Mouse (Mus musculus): ENCODE results near the gene Ubash3b.
A peak's percentile ranks its signal among the peaks of the same experiment; 100 is the strongest.

The Ubash3b gene

GRCm38 (mm10) chr9:40991511-40991910 lies 170.0 kb downstream of the Ubash3b start:
- DNase-seq (ENCODE audit: low spot score): no peak

GRCm38 (mm10) chr9:40989940-40990588 lies 171.4 kb downstream of the Ubash3b start:
- peak; percentile 63 for DNase-seq (ENCODE audit: low spot score)

GRCm38 (mm10) chr9:40984313-40984712 lies 177.2 kb downstream of the Ubash3b start:
- no peak for DNase-seq (ENCODE audit: low spot score)

GRCm38 (mm10) chr9:40983758-40984157 lies 177.7 kb downstream of the Ubash3b start:
- DNase-seq (ENCODE audit: low spot score): no peak

DNA sequence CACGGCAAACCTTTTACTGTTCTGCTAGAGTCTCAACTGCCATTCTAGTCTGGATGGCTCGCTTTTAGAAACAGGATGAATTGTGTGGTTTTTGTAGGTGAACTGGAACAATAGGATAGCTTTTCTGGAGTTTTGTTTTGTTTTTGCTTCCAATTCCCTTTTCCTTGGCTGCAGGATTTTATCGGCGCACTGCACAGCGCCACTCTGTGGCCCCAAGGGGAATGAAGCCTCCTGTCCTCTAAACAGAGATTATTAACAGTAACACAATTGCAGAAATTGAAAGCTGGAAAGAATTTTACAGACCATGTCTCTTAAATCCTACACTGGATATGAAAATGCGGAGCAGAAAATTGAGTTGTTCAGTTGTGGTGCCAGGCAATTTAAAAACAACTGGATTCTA lies 179.0 kb downstream of the Ubash3b start:
- DNase-seq (ENCODE audit: low spot score): peak; percentile 8

GRCm38 (mm10) chr9:40974042-40974801 lies 187.3 kb downstream of the Ubash3b start:
- no peak for DNase-seq (ENCODE audit: low spot score)

DNA sequence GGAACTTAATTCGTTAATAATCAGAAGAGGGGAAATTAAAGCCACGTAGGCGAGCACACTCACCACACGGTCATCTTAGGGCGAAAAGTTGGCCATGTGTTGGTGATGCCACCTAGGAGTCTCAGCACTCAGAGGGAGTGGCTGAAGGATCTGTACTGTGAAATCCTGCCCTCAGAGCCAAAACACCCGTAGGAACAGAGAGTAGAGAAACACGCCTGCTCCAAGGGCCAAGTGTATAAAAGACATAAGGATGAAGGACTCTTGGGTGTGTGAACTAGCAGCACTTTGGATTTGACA lies 197.1 kb downstream of the Ubash3b start:
- no peak for DNase-seq (ENCODE audit: low spot score)

DNA sequence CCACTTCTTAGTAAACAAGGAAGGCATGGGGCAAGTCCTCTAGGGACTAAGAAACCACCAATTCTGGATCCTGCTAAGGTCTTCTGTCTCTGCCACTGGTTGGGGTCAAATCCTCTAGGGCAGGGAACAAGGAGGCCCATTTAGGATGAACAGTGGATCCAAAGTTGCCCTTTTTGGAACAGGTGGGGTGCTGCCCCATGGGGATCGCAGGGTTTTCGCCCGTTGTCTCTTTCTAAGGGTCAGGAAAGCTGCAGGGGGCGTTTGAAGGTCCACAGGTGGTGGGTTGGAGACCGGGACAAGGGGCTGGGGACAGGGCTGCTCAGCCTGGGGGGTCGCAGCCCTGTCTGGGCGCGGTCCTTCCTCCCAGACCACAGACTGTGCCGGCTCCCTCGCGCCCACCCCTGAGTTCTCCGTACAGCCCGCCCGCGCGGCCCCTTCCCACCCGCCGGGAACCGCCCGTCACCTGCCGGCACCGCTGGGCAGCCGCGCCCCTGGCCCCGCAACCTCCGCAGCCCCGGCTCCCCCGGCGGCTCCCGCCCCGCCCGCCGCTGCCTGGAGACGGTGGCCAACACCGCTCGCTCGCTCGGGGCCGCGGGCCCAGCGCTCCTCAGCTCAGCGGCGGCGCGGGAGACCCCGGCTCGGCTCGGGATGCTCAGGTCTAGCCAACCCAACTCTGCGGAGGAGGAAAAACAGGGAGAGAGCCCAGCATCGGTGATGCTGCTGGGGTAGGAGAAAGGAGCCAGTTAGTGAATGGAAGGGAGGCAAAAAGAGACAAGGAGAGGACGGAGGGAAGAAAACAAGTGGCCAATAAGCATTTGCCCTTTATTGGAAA lies 197.7 kb downstream of the Ubash3b start, which contains the start of gene Jhy:
Jhy (minus strand) TSS at position 533 of the 832 bp plus-strand sequence.
- no peak for DNase-seq (ENCODE audit: low spot score)

GRCm38 (mm10) chr9:40961401-40961800 lies 200.1 kb downstream of the Ubash3b start:
- DNase-seq (ENCODE audit: low spot score): no peak

Measured in MN1 (cell line).